Mouse (Mus musculus): ENCODE results near the gene Scn10a. TPM values are rescaled to one million over a fixed set of nuclear protein-coding genes. Genes with fewer than 3 reads are reported as not detected.

Gene Scn10a
- polyA plus RNA-seq, 1 experiment, result 0.90 TPM

DNA sequence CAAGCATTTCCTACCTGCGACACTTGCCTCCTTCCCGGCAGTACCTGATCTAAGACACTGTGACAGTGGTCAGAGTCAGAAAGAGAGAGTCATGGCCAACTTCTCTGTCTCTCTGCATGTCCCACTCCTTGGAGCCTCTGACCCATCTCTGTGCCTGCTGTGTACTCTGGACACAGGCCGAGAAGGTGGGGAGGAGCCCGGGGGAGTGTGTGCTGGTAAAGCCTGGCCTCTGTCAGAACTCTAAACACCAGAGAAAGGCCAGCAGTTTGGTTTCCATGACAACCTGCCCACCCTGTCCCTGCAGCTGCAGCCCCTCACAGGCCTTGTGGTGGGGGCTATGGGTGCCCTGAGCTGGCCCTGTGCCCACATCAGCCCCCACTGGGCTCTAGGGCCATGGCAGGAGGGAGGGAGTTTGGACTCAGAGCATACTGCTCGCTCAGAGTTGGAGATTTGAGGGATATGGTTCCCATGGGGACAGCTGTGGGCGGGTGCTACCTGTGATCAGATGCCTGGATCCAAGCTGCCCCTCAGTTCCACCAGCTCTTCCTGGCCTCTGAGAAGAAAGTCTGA, 6.3 kb upstream of the Scn10a start:
- TF ChIP-seq POLR2A (IDR thresholded peaks at IDR 0.05; ENCODE audit: borderline replicate concordance, extremely low read depth, insufficient read depth, insufficient read length, poor library complexity, severe bottlenecking), result no peak
- TF ChIP-seq CTCF (IDR thresholded peaks at IDR 0.05; ENCODE audit: borderline replicate concordance, extremely low read depth, insufficient read depth, insufficient read length), result no peak
- peak; percentile 41 for DNase-seq (ENCODE audit: low read depth)

DNA sequence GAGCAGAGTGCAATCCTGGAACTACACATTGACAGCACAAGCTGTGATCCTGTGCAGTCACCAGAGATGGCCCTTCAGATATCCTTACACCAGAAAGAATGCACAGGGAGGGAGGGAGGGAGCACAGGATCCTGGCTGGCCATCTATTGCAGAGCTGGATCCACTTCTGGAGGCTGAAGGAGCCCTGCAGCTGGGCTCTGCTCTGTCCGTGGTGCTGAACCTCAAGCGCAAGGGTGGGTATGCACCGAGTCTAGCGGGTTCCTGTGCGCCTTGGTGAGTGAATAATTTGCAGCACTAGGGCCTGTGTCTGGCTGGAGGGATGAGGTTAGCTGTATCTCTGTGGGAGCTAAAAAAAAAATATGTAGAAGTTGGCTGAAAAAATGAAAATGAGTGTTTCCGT, 12.4 kb downstream of the Scn10a start:
- peak; percentile 66 for DNase-seq (ENCODE audit: low read depth)
- TF ChIP-seq CTCF (IDR thresholded peaks at IDR 0.05; ENCODE audit: borderline replicate concordance, extremely low read depth, insufficient read depth, insufficient read length) (no peak), POLR2A (IDR thresholded peaks at IDR 0.05; ENCODE audit: borderline replicate concordance, extremely low read depth, insufficient read depth, insufficient read length, poor library complexity, severe bottlenecking) (no peak)

DNA sequence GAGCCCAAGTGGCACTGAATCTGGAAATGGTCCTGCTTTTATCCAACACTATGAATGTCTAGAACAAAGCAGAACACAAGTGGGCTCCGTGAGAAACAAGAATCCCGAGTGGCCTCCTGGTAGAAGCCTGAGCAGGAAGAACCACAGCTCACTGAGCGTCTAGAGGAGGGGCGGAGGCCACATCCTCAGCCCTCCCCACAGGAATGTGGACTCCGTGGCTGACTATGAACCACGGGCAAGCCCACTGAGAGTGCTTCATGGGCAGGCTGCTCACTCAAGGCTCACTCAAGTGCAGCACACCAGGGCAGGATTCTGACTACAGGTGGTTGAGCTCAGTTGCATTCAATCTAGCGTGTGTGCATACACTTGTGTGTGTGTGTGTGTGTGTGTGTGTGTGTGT, 27.6 kb downstream of the Scn10a start:
- no peak for DNase-seq (ENCODE audit: low read depth)
- TF ChIP-seq CTCF (IDR thresholded peaks at IDR 0.05; ENCODE audit: borderline replicate concordance, extremely low read depth, insufficient read depth, insufficient read length) (no peak), POLR2A (IDR thresholded peaks at IDR 0.05; ENCODE audit: borderline replicate concordance, extremely low read depth, insufficient read depth, insufficient read length, poor library complexity, severe bottlenecking) (no peak)

DNA sequence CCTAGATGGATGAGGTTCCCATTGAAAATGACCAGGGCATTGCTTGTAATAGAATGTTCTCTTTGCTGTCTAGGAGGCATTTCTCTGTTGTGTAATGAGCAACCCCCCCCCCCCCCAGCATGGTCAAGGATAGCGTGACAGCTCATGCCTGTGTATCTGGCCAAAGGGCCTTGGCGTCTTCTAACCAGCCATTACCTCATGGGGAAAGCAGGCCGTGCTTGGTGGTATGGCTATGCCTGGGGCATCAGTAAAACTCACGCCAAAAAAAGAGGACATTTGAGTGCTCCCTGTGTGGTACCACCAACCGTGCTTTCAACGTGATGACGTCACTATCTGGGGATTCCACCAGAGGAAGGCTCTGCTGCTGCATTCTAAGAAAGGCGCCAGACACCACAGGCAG, 28.1 kb downstream of the Scn10a start:
- no peak for TF ChIP-seq CTCF (IDR thresholded peaks at IDR 0.05; ENCODE audit: borderline replicate concordance, extremely low read depth, insufficient read depth, insufficient read length)
- TF ChIP-seq POLR2A (IDR thresholded peaks at IDR 0.05; ENCODE audit: borderline replicate concordance, extremely low read depth, insufficient read depth, insufficient read length, poor library complexity, severe bottlenecking), result no peak
- no peak for DNase-seq (ENCODE audit: low read depth)

DNA sequence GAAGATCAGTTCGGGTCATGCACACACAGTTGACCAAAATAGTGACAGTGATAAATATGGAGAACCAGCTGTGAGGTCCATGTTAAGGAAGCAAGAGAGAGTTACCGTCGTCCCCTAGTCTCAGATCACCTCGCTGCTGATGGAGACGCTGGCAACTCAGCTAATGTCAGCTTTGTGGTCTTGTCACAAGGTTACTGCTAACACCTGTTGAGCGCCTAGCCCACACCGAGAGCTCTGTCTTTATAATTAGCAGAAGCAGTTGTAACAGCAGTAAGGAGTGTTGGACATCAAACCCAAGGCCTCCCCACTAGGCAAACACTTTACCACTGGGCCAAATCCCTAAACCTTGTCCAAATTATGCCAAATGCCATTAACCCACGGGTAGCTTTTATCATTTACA, 31.2 kb downstream of the Scn10a start:
- DNase-seq (ENCODE audit: low read depth), result no peak
- TF ChIP-seq POLR2A (IDR thresholded peaks at IDR 0.05; ENCODE audit: borderline replicate concordance, extremely low read depth, insufficient read depth, insufficient read length, poor library complexity, severe bottlenecking) (no peak), CTCF (IDR thresholded peaks at IDR 0.05; ENCODE audit: borderline replicate concordance, extremely low read depth, insufficient read depth, insufficient read length) (no peak)

DNA sequence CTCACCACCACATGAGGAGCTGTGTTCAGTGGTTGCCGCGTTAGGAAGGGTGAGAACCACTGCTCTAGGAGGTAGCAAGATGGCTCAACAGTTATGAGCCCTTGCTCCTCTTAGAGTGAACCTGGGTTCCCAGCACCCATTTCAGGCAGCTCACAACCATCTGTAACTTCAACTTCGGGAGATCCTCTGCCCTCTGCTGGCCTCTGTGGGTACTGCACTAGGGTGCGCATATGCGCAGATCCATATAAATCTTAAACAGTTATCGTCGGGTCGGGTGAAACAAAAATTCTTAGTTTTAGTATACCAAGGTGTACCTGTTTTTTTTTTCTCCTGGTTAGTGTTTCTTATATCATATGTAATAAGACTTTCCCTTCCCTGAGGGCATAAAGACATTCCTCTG, 32.9 kb downstream of the Scn10a start:
- DNase-seq (ENCODE audit: low read depth), result no peak
- TF ChIP-seq POLR2A (IDR thresholded peaks at IDR 0.05; ENCODE audit: borderline replicate concordance, extremely low read depth, insufficient read depth, insufficient read length, poor library complexity, severe bottlenecking) (no peak), CTCF (IDR thresholded peaks at IDR 0.05; ENCODE audit: borderline replicate concordance, extremely low read depth, insufficient read depth, insufficient read length) (peak; percentile 48; the same call in 1 of the 2 replicates)

DNA sequence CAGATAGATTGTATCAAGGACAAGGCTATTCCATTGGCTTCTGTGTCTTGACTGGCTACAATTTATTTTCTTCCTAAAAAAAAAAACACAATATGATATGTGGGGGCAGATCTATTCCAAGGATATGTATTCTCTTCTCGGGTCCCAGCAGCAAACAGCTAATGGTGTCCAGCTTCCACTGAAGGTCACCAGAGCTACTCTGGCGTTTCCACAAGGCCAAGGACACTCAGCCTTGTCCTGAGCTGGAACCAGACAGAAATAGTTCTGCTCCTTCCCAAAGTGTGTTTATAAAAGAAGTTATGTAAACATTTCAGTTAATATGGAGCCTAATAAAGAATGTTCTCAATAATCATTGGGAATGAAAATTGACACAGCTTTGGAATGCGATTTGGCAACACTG, 38.2 kb downstream of the Scn10a start:
- TF ChIP-seq POLR2A (IDR thresholded peaks at IDR 0.05; ENCODE audit: borderline replicate concordance, extremely low read depth, insufficient read depth, insufficient read length, poor library complexity, severe bottlenecking), result no peak
- TF ChIP-seq CTCF (IDR thresholded peaks at IDR 0.05; ENCODE audit: borderline replicate concordance, extremely low read depth, insufficient read depth, insufficient read length), result no peak
- no peak for DNase-seq (ENCODE audit: low read depth)

DNA sequence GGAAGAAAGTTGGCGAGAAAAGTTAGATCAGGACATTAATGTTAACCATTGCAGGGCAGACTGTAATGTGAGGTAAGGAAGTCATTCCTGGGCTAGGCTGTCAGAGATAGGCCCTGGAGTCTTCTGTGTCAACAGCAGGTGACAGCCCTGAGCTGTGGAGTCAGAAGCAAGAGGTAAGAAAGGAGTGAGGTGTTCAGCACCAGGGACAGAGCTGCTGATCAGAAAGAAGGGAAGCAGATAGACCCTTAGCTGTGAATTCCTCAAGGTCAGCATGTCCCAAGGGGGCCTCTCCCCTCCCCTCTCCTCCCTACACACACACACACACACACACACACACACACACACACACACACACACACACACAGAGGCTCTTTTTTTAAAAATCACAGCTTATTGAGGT, 55.0 kb downstream of the Scn10a start:
- no peak for TF ChIP-seq POLR2A (IDR thresholded peaks at IDR 0.05; ENCODE audit: borderline replicate concordance, extremely low read depth, insufficient read depth, insufficient read length, poor library complexity, severe bottlenecking)
- no peak for TF ChIP-seq CTCF (IDR thresholded peaks at IDR 0.05; ENCODE audit: borderline replicate concordance, extremely low read depth, insufficient read depth, insufficient read length)
- DNase-seq (ENCODE audit: low read depth), result no peak

DNA sequence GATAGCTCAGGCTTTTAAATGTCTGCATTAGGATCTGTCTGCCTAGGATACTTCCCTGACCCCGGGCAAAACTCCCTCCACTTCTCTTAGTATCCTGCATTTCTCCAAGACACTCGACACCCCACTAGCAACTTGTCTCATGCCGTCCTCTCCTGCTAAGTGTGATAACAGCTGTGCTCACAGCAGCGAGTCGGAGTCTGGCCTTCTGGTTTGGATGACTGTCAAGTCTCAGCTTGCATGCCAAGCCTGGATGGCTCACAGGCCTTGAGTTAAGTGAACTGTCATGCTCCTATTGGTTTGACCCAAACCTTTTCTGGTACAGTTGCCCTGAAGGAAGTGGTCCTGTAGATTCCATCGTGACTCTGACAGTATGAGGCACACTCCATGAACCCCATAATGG, 63.0 kb downstream of the Scn10a start:
- no peak for TF ChIP-seq CTCF (IDR thresholded peaks at IDR 0.05; ENCODE audit: borderline replicate concordance, extremely low read depth, insufficient read depth, insufficient read length)
- DNase-seq (ENCODE audit: low read depth), result peak; percentile 33

DNA sequence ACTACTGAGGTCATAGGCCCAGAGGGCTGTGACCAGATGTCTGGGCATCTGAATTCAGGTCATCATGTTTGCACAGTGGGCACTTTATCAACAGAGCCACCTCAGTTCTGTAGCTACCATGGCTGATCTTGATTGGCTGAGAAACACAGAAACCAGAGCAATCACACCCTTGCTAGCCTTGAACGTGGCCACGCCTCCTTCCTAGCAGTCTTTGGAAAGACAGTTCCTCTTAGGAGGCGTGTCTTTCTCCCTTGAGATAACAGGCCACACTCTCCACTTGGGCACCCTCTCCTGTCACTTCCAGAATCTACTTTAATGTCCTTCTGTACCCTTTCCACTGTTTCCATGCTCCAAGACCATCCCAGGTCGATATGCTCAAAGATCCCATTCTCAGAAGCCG, 65.4 kb downstream of the Scn10a start:
- TF ChIP-seq POLR2A (IDR thresholded peaks at IDR 0.05; ENCODE audit: borderline replicate concordance, extremely low read depth, insufficient read depth, insufficient read length, poor library complexity, severe bottlenecking), result no peak
- TF ChIP-seq CTCF (IDR thresholded peaks at IDR 0.05; ENCODE audit: borderline replicate concordance, extremely low read depth, insufficient read depth, insufficient read length), result no peak
- DNase-seq (ENCODE audit: low read depth), result no peak

DNA sequence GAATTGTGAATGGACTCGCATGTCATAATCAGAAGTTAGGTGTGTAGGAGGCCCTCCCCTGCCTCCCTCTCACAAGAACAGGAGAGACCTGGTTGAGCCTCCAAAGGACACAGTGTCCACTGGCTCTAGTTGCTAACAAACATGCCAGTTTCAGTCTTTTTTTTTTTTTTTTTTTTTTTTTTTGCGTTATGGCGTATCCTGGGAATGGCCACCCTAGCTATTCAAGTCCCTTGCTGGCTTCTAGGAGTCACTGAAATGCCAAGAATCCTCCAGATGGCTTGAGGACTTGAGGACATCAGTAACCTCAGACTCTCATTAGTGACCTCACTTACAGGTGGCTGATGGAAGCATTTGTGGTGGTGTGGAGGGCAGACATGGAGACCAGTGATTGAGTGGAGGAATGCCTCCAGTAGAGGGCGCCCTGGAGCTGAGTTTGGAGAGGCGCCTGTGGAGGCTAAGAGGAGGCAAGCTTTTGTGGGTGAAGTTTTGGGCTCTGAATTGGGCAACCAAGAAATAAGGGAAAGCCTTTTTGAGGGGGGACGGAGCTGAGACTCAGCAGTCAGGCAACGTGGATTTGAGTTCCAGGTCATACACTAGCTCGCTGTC, 72.1 kb downstream of the Scn10a start:
- DNase-seq (ENCODE audit: low read depth), result peak; percentile 56
- TF ChIP-seq CTCF (IDR thresholded peaks at IDR 0.05; ENCODE audit: borderline replicate concordance, extremely low read depth, insufficient read depth, insufficient read length), result peak; percentile 72
- TF ChIP-seq POLR2A (IDR thresholded peaks at IDR 0.05; ENCODE audit: borderline replicate concordance, extremely low read depth, insufficient read depth, insufficient read length, poor library complexity, severe bottlenecking), result no peak

DNA sequence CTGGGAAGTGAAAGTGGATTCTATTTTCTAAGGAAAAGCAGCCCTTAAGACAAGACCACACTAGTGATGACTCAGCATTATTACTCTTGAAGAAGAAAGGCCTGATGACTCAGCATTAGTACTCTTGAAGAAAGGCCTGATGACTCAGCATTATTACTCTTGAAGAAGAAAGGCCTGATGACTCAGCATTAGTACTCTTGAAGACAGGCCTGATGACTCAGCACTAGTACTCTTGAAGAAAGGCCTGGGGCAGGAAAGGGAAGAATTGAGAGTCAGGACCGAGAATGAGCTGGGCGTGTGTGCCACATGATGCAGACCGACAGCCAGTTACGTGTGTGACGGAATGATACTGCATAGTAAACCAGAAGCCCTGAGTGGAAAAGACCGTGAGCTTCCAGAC, 77.1 kb downstream of the Scn10a start:
- TF ChIP-seq CTCF (IDR thresholded peaks at IDR 0.05; ENCODE audit: borderline replicate concordance, extremely low read depth, insufficient read depth, insufficient read length) (no peak), POLR2A (IDR thresholded peaks at IDR 0.05; ENCODE audit: borderline replicate concordance, extremely low read depth, insufficient read depth, insufficient read length, poor library complexity, severe bottlenecking) (no peak)
- DNase-seq (ENCODE audit: low read depth), result no peak

All from brain, embryonic 14.5 days (tissue).